Mouse (Mus musculus): ENCODE results near the gene Ctxn1. TPM values are rescaled to one million over a fixed set of nuclear protein-coding genes. Genes with fewer than 3 reads are reported as not detected.

The Ctxn1 gene
- 0.70 TPM for polyA plus RNA-seq (2014; fragmentation: Illumina TruSeq; extraction: RNeasy Lipid Tissue Mini Kit (QIAGEN cat#74804); ENCODE audit: low read depth, low replicate concordance)

GRCm38 (mm10) chr8:4259125-4259804, at the start of gene Ctxn1:
Gene Ctxn1 (minus strand): TSS chr8:4259274.

DNA sequence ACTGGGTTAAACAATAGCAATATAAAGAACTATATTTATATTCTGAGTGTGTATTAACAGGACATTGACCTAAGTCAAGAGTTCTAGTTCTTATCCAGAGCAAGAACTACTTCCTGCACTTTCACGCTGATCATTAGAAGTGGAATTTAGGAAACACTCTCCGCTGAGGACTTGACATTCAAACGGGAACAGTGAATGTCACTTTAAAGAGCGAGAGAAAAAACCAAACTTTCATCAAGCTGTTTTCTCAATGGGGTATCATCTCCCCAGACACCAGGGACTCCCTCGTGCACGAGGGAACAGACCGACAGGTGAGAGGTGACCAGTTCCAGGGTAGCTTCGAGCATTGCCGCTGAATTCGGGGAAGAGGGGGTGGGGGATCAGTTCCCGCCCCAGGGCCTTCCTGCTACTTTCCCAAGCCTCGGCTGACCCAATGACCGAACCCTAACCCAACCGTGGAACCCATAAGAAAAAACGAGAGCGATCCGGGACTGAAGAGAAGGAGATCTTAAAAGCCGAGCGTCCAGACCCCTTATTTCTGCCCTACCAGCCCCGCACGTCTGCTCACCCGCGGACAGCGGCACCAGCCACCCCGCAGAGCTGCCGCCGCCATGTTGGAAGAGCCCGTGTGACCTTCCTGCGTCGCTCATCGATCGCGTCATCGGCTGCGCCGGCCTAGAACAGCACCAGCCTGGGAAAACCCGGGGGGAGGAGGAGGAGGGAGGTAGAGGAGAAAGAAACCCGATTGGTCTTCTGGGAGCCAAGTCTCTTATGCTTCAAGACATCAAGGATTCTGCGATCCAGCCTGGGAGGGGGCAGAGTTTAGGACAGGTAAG, 16.4 kb upstream of the Ctxn1 start, which contains the start of gene Timm44:
Timm44 (minus strand) TSS at position 639 of the 836 bp plus-strand sequence.

GRCm38 (mm10) chr8:4252934-4253841, 5.9 kb downstream of the Ctxn1 start, which contains the start of gene Snapc2:
Gene Snapc2 (plus strand): TSS chr8:4253080.

GRCm38 (mm10) chr8:4247951-4248540, 11.0 kb downstream of the Ctxn1 start, which contains the start of gene Tgfbr3l:
Gene Tgfbr3l (plus strand): TSS chr8:4248214.

DNA sequence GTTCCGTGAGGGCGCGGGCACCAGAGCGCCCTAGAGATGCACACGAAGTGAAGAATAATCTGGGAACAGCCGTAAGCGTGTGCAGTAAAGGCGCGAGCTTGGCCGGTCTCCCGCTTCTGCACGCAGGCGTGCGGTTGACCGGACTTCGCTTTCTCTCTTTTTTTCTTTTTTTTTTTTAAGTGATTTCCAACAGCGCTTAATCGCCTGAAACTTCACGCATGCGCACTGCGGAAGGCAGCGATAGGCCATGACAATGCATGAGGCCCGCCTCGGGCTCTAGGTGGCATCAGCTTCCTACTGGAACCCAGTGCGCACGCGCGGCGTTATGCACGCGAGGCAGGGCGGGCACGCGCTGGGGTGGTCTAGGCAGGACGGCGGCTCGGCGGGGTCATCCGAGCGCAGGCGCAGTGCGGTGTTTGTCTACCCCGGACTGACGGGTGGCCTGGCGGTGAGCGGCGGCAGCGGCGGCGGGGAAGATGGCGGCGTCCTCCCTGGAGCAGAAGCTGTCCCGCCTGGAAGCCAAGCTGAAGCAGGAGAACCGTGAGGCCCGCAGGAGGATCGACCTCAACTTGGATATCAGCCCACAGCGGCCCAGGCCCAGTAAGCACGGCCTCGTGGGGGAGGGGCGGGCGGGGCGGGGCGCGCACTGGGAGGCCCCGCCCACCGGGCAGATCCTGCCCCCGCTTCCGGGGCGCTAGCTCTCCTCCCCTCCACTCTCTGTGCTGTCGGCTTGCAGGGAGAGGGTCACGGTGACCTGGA, 20.5 kb downstream of the Ctxn1 start, which contains the start of the genes Map2k7 and Gm49320:
Map2k7 (plus strand) TSS at position 307 of the 759 bp plus-strand sequence.
Gm49320 (plus strand) TSS at position 432 of the 759 bp plus-strand sequence.

GRCm38 (mm10) chr8:4226739-4227347, 32.2 kb downstream of the Ctxn1 start, which contains the start of gene Lrrc8e:
Gene Lrrc8e (plus strand): TSS chr8:4226827.

GRCm38 (mm10) chr8:4216791-4217621, 42.1 kb downstream of the Ctxn1 start, which contains the start of gene Prr36:
Gene Prr36 (minus strand): TSS chr8:4217459.

Other genes starting within 250 kb of the Ctxn1 start
- gene Cd209f, start 153.4 kb downstream of the Ctxn1 start, polyA plus RNA-seq (2014; fragmentation: Illumina TruSeq; extraction: RNeasy Lipid Tissue Mini Kit (QIAGEN cat#74804); ENCODE audit: low read depth, low replicate concordance): 0.41 TPM
- not detected for gene Cd209g, start 125.2 kb downstream of the Ctxn1 start, polyA plus RNA-seq (2014; fragmentation: Illumina TruSeq; extraction: RNeasy Lipid Tissue Mini Kit (QIAGEN cat#74804); ENCODE audit: low read depth, low replicate concordance)
- gene Evi5l, start 92.7 kb downstream of the Ctxn1 start, polyA plus RNA-seq (2014; fragmentation: Illumina TruSeq; extraction: RNeasy Lipid Tissue Mini Kit (QIAGEN cat#74804); ENCODE audit: low read depth, low replicate concordance): 5.2 TPM
- gene Prr36, start 41.8 kb downstream of the Ctxn1 start, polyA plus RNA-seq (2014; fragmentation: Illumina TruSeq; extraction: RNeasy Lipid Tissue Mini Kit (QIAGEN cat#74804); ENCODE audit: low read depth, low replicate concordance): 0.52 TPM
- gene Lrrc8e, start 32.4 kb downstream of the Ctxn1 start, polyA plus RNA-seq (2014; fragmentation: Illumina TruSeq; extraction: RNeasy Lipid Tissue Mini Kit (QIAGEN cat#74804); ENCODE audit: low read depth, low replicate concordance): 10.5 TPM
- gene Map2k7, start 20.5 kb downstream of the Ctxn1 start, polyA plus RNA-seq (2014; fragmentation: Illumina TruSeq; extraction: RNeasy Lipid Tissue Mini Kit (QIAGEN cat#74804); ENCODE audit: low read depth, low replicate concordance): 8.6 TPM
- not detected for gene Gm49320, start 20.4 kb downstream of the Ctxn1 start, polyA plus RNA-seq (2014; fragmentation: Illumina TruSeq; extraction: RNeasy Lipid Tissue Mini Kit (QIAGEN cat#74804); ENCODE audit: low read depth, low replicate concordance)
- gene Tgfbr3l, start 11.1 kb downstream of the Ctxn1 start, polyA plus RNA-seq (2014; fragmentation: Illumina TruSeq; extraction: RNeasy Lipid Tissue Mini Kit (QIAGEN cat#74804); ENCODE audit: low read depth, low replicate concordance): 4.7 TPM
- gene Snapc2, start 6.2 kb downstream of the Ctxn1 start, polyA plus RNA-seq (2014; fragmentation: Illumina TruSeq; extraction: RNeasy Lipid Tissue Mini Kit (QIAGEN cat#74804); ENCODE audit: low read depth, low replicate concordance): 3.6 TPM
- 171 TPM for gene Timm44, start 16.6 kb upstream of the Ctxn1 start, polyA plus RNA-seq (2014; fragmentation: Illumina TruSeq; extraction: RNeasy Lipid Tissue Mini Kit (QIAGEN cat#74804); ENCODE audit: low read depth, low replicate concordance)
- 17.8 TPM for gene Ccl25, start 65.9 kb upstream of the Ctxn1 start, polyA plus RNA-seq (2014; fragmentation: Illumina TruSeq; extraction: RNeasy Lipid Tissue Mini Kit (QIAGEN cat#74804); ENCODE audit: low read depth, low replicate concordance)
- gene Elavl1, start 66.1 kb upstream of the Ctxn1 start, polyA plus RNA-seq (2014; fragmentation: Illumina TruSeq; extraction: RNeasy Lipid Tissue Mini Kit (QIAGEN cat#74804); ENCODE audit: low read depth, low replicate concordance): 66.2 TPM
- 11.7 TPM for gene Cers4, start 233.8 kb upstream of the Ctxn1 start, polyA plus RNA-seq (2014; fragmentation: Illumina TruSeq; extraction: RNeasy Lipid Tissue Mini Kit (QIAGEN cat#74804); ENCODE audit: low read depth, low replicate concordance)